Mouse (Mus musculus): ENCODE results near the gene Sgms2.

GRCm38 (mm10) chr3:131479415-131479814, 11.8 kb downstream of the Sgms2 start:
- no peak for TF ChIP-seq POLR2A (IDR thresholded peaks at IDR 0.05; ENCODE audit: low read depth, low read length)
- no peak for TF ChIP-seq CTCF (IDR thresholded peaks at IDR 0.05; ENCODE audit: extremely low read depth, insufficient read length, insufficient replicate concordance, low read depth, low read length)
